Comparison of ENCODE assay signal across 9 mouse cellular contexts in genomic region chr19:41734685-41735084, GRCm38 (mm10). TPM values are rescaled to one million over a fixed set of nuclear protein-coding genes. Genes with fewer than 3 reads are reported as not detected.
DNase-seq lines count a peak whose midpoint lies in the region; ATAC-seq and TF ChIP-seq lines count a peak whose summit lies in the region.
"Had no signal": no experiment of that assay in that cellular context is flagged by ENCODE, and none has a peak within 500 bp of the region (broad histone marks: within the 10 kb centered on the region; RNA-seq: fewer than 3 reads in every experiment).

No protein-coding gene starts in this region.

- peaks cover 55% of the 10 kb centered on the region for H3K27me3 ChIP-seq in Patski
- H3K27me3 ChIP-seq in hindbrain, embryonic 11.5 days (ENCODE audit: control insufficient read depth, insufficient read depth, low read length): peaks cover 14% of the 10 kb centered on the region
- H3K27me3 ChIP-seq in midbrain, embryonic 12.5 days: peaks cover 42% of the 10 kb centered on the region
- no peaks in the 10 kb centered on the region; the same call in 1 of the 2 replicates for H3K27me3 ChIP-seq in thymus, adult 2 months (ENCODE audit: control insufficient read depth, insufficient read depth, low read length)

- no peak for DNase-seq in Patski (ENCODE audit: low read depth, low spot score)
- peak; percentile 83 for DNase-seq in brain, adult 2 months (ENCODE audit: low read depth, low spot score)
- DNase-seq in hindbrain, embryonic 11.5 days (ENCODE audit: low spot score): no peak
- no peak for DNase-seq in thymus, adult 2 months
- no peak for DNase-seq in heart, adult 9 months (ENCODE audit: low spot score in 2 of 2)

- CTCF ChIA-PET in Patski (lab: Charles Lee): interaction anchor here (0.6 to 1.3 kb wide), 2 partner anchors 9 to 11 kb away, joined by 3 read pairs; partner anchors contain the start of gene Slit1

- no peak for TF ChIP-seq POLR2A in thymus, adult 2 months (IDR thresholded peaks at IDR 0.05; ENCODE audit: control insufficient read depth, extremely low read depth, insufficient read depth, low read length, poor library complexity)

- no peaks in the 10 kb centered on the region for H3K36me3 ChIP-seq in hindbrain, embryonic 11.5 days (ENCODE audit: control insufficient read depth, insufficient read depth, low read length)
- peaks cover 15% of the 10 kb centered on the region; the same call in 1 of the 2 replicates for H3K36me3 ChIP-seq in midbrain, embryonic 12.5 days
- H3K36me3 ChIP-seq in thymus, adult 2 months (ENCODE audit: control insufficient read depth, insufficient read depth, low read length): no peaks in the 10 kb centered on the region
- H3K36me3 ChIP-seq: embryonic facial prominence, embryonic 12.5 days had no signal

- 15% methylated on average over 10 of the region's 10 CpGs for WGBS in hindbrain, embryonic 11.5 days
- WGBS in midbrain, embryonic 12.5 days: 12% methylated on average over 10 of the region's 10 CpGs
- WGBS in thymus, adult 2 months: 54% methylated on average over 10 of the region's 10 CpGs

- H3K27ac ChIP-seq in hindbrain, embryonic 11.5 days (ENCODE audit: low read depth, low read length): no peak overlapping the region
- H3K27ac ChIP-seq in midbrain, embryonic 12.5 days (replicated peaks): peak overlapping the region; percentile 65
- H3K27ac ChIP-seq in thymus, adult 2 months (ENCODE audit: control insufficient read depth, insufficient read depth, low read length): no peak overlapping the region
- H3K27ac ChIP-seq: embryonic facial prominence, embryonic 12.5 days had no signal

- in situ Hi-C loops in Patski (cut with MboI; ENCODE audit: low pct_unique_long_range_greater_than_20kb): no loop called here

- no peaks in the 10 kb centered on the region for H3K9me3 ChIP-seq in hindbrain, embryonic 11.5 days (ENCODE audit: control insufficient read depth, low read length)
- H3K9me3 ChIP-seq in midbrain, embryonic 12.5 days: peaks cover 10% of the 10 kb centered on the region; the same call in 1 of the 2 replicates
- H3K9me3 ChIP-seq: embryonic facial prominence, embryonic 12.5 days had no signal

- no peak overlapping the region for H3K4me3 ChIP-seq in hindbrain, embryonic 11.5 days (ENCODE audit: low read depth, low read length)
- H3K4me3 ChIP-seq in midbrain, embryonic 12.5 days: no peak overlapping the region
- H3K4me3 ChIP-seq in thymus, adult 2 months (ENCODE audit: control insufficient read depth, insufficient read depth, low read length): no peak overlapping the region
- H3K4me3 ChIP-seq: embryonic facial prominence, embryonic 12.5 days had no signal

- H3K4me1 ChIP-seq in hindbrain, embryonic 11.5 days (replicated peaks; ENCODE audit: control insufficient read depth, insufficient read depth, low read length): peaks cover 11% of the 10 kb centered on the region
- H3K4me1 ChIP-seq in midbrain, embryonic 12.5 days: peaks cover 39% of the 10 kb centered on the region
- no peaks in the 10 kb centered on the region for H3K4me1 ChIP-seq in thymus, adult 2 months (replicated peaks; ENCODE audit: control insufficient read depth, insufficient read depth, low read length)

- peak; percentile 57 for ATAC-seq in Patski
- peak; percentile 68 for ATAC-seq in hindbrain, embryonic 11.5 days (ENCODE audit: low FRiP score)
- peak; percentile 53 for ATAC-seq in midbrain, embryonic 12.5 days (ENCODE audit: low FRiP score, low read depth)
- ATAC-seq in monocyte, adult 5-6 weeks (replicated peaks; ENCODE audit: insufficient number of reproducible peaks, low FRiP score, low TSS enrichment, poor library complexity, severe bottlenecking): no peak

- H3K9ac ChIP-seq in hindbrain, embryonic 11.5 days (ENCODE audit: low read depth, low read length): no peak overlapping the region
- no peak overlapping the region for H3K9ac ChIP-seq in midbrain, embryonic 12.5 days (replicated peaks)
- H3K9ac ChIP-seq: embryonic facial prominence, embryonic 12.5 days had no signal

- no peak overlapping the region for H3K4me2 ChIP-seq in hindbrain, embryonic 11.5 days (replicated peaks; ENCODE audit: low read depth, low read length)
- 0 out of 2 replicates have a peak overlapping the region, but pooled peaks have one; percentile 9 for H3K4me2 ChIP-seq in midbrain, embryonic 12.5 days (replicated peaks)
- H3K4me2 ChIP-seq: embryonic facial prominence, embryonic 12.5 days had no signal

- TF ChIP-seq CTCF in Patski (IDR thresholded peaks at IDR 0.05): no peak
- no peak for TF ChIP-seq CTCF in thymus, adult 2 months (IDR thresholded peaks at IDR 0.05; ENCODE audit: borderline replicate concordance, control insufficient read depth, extremely low read depth, insufficient read depth, low read length, poor library complexity)

- POLR2A ChIA-PET in Patski (lab: Charles Lee): no interaction called here

RNA-seq across cellular contexts. Expression of gene Slit1, which starts 8.8 kb away (rescaled TPM):
- polyA plus RNA-seq in Patski (2021): 0.08 TPM
- polyA plus RNA-seq in hindbrain, embryonic 11.5 days (2014; fragmentation: Nextera tagmentation; extraction: Ambion mirVana): 13.8 and 22.8 TPM in 2 replicates
- polyA plus RNA-seq in midbrain, embryonic 12.5 days (2016; fragmentation: Nextera tagmentation; extraction: Ambion mirVana): 12.2 and 14.8 TPM in 2 replicates
- 0.94 and 1.0 TPM in 2 replicates for polyA plus RNA-seq in thymus, adult 2 months (2012; rRNA removed)
- not detected in 3 replicates for total RNA-seq in monocyte, adult 5-6 weeks (2017)
- total RNA-seq: hematopoietic stem cell, adult 5-6 weeks had no signal
